Mouse (Mus musculus): ENCODE measurements around the gene Higd1a.

DNA sequence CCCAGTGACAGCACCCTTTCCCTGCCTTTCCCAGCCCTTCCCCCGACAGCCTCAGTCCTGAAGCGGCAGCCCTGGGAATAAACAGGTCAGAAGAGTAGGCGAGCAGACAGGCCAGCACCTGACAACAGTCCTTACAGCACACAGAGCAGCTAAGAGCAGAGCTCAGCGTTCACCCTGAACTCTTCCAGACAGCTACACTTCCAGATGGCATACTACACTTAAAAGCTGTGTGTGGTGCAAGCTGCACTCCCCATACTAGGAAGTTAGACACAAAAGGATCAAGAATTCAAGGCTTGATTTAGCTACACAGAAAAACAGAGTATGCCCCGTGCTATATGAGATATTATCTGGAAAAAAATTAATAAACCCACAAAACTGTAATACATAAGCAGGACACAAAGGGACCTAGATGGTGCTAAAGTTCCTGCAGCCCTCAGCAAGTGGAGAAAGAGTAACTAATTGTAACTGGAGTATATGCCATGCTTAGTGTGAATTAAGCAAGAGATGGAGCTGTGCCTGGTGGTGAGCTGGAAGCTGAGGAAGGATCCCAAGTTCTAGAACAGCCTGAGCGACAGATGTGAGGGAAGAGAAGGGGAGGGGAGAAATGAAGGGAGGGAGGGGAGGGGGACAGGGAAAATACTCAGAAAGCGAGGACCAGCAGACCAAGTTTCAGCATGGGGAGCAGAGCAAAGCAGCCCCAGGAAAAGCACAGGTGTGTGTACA lies 28.7 kb downstream of the Higd1a start:
- TF ChIP-seq POLR2A (IDR thresholded peaks at IDR 0.05; ENCODE audit: extremely low read depth, insufficient read depth, low read length): no peak
- no peak for TF ChIP-seq CTCF (IDR thresholded peaks at IDR 0.05; ENCODE audit: low read depth, low read length)
